Mouse (Mus musculus): Measurements from ENCODE around the gene AW011738.

- TF ChIP-seq POLR2A (IDR thresholded peaks at IDR 0.05; ENCODE audit: control insufficient read depth, low read depth, low read length) (no peak), CTCF (IDR thresholded peaks at IDR 0.05; ENCODE audit: control insufficient read depth, insufficient read depth, insufficient replicate concordance, low read depth, low read length) (no peak)
These were observed 2.3 kb upstream of the AW011738 start, which contains the start of gene Isg15 for GRCm38 (mm10) chr4:156200623-156201475.

All from testis, adult 2 months (tissue).